Mouse (Mus musculus): ENCODE measurements around the gene Gbx1.

DNA sequence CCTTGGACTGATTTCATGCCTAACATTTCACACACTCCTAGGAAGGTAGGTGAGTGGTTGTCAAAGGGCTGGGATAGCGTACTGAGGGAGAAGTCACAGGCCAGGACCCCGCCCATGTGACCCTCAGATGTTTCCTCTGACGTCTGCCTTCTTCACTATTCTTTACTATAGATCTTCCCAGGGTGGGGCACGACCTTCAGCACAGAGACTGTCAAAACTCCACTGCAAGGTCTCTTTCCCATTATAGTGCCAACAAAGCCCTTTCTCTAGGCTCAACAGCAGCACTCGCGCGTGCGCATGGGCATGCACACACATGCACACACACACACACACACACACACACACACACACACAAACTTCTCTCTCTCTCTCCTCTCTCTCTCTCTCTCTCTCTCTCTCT lies 3.2 kb downstream of the Gbx1 start:
- TF ChIP-seq CTCF (IDR thresholded peaks at IDR 0.05; ENCODE audit: control insufficient read depth, insufficient read depth, insufficient read length) (no peak), FOSL1 (IDR thresholded peaks at IDR 0.05; ENCODE audit: insufficient read depth, low read length, poor library complexity, severe bottlenecking) (no peak)

All from C2C12 (cell line).